Mouse (Mus musculus): ENCODE measurements around the gene Tcam1. TPM values are rescaled to one million over a fixed set of nuclear protein-coding genes. Genes with fewer than 3 reads are reported as not detected.

Gene Tcam1
- total and polyA plus RNA-seq, 3 experiments: 0.10 TPM; not detected in 2

- WGBS: 27% methylated on average over 2 of the region's 2 CpGs
- Histone ChIP-seq H3K36me3 (ENCODE audit: control insufficient read depth, insufficient read depth, low read length) (no peaks in the 10 kb centered on the region), H3K27me3 (ENCODE audit: control insufficient read depth, insufficient read depth, low read length) (no peaks in the 10 kb centered on the region), H3K27ac (no peak overlapping the region), H3K4me3 (no peak overlapping the region), H3K79me2 (replicated peaks; ENCODE audit: control insufficient read depth, insufficient read depth, low read length) (no peaks in the 10 kb centered on the region), H3K4me1 (ENCODE audit: control insufficient read depth, insufficient read depth, low read length) (peaks cover 2% of the 10 kb centered on the region; the same call in 1 of the 2 replicates), H3K9ac (ENCODE audit: low read depth, low read length) (no peak overlapping the region)
- intact Hi-C loops (cut with DNase I): no loop called here
- no peak for DNase-seq
- TF ChIP-seq POLR2A (IDR thresholded peaks at IDR 0.05; ENCODE audit: insufficient read depth, low read depth, low read length): no peak
- TF ChIP-seq CTCF (IDR thresholded peaks at IDR 0.05): no peak
- no peak for TF ChIP-seq EP300 (IDR thresholded peaks at IDR 0.05; ENCODE audit: insufficient read depth, low read depth, low read length)
Observed at GRCm38 (mm10) chr11:106334066-106334465, 57.6 kb downstream of the Tcam1 start.

- WGBS: 84% methylated on average over 5 of the region's 5 CpGs
- no peak overlapping the region for H3K9ac ChIP-seq (ENCODE audit: low read depth, low read length)
- DNase-seq: no peak
- no peaks in the 10 kb centered on the region for H3K27me3 ChIP-seq (ENCODE audit: control insufficient read depth, insufficient read depth, low read length)
- no peak overlapping the region for H3K4me3 ChIP-seq
- H3K36me3 ChIP-seq (ENCODE audit: control insufficient read depth, insufficient read depth, low read length): no peaks in the 10 kb centered on the region
- TF ChIP-seq POLR2A (IDR thresholded peaks at IDR 0.05; ENCODE audit: insufficient read depth, low read depth, low read length) (no peak), CTCF (IDR thresholded peaks at IDR 0.05) (no peak), EP300 (IDR thresholded peaks at IDR 0.05; ENCODE audit: insufficient read depth, low read depth, low read length) (no peak)
- intact Hi-C loops (cut with DNase I): no loop called here
- no peaks in the 10 kb centered on the region for H3K79me2 ChIP-seq (replicated peaks; ENCODE audit: control insufficient read depth, insufficient read depth, low read length)
- no peak overlapping the region for H3K27ac ChIP-seq
- no peaks in the 10 kb centered on the region for H3K4me1 ChIP-seq (ENCODE audit: control insufficient read depth, insufficient read depth, low read length)
Observed at GRCm38 (mm10) chr11:106338029-106338428, 61.6 kb downstream of the Tcam1 start.

Other genes starting within 250 kb of the Tcam1 start
- gene Dcaf7, start 239.8 kb upstream of the Tcam1 start, total RNA-seq (2021): 10 to 100 TPM; 36.5 to 39.2 TPM
- gene Dcaf7, start 239.8 kb upstream of the Tcam1 start, polyA plus RNA-seq (2012; rRNA removed): 28.9 and 48.7 TPM in 2 replicates
- gene Taco1, start 210.6 kb upstream of the Tcam1 start, total RNA-seq (2021): 10 to 100 TPM; 56.4 to 59.6 TPM
- gene Taco1, start 210.6 kb upstream of the Tcam1 start, polyA plus RNA-seq (2012; rRNA removed): 32.8 and 45.3 TPM in 2 replicates
- 10 to 100 TPM; 36.0 to 38.9 TPM for gene Map3k3, start 192.1 kb upstream of the Tcam1 start, total RNA-seq (2021)
- 25.1 and 39.8 TPM in 2 replicates for gene Map3k3, start 192.1 kb upstream of the Tcam1 start, polyA plus RNA-seq (2012; rRNA removed)
- gene Gm10840, start 115.8 kb upstream of the Tcam1 start, total RNA-seq (2021): not detected
- not detected in 2 replicates for gene Gm10840, start 115.8 kb upstream of the Tcam1 start, polyA plus RNA-seq (2012; rRNA removed)
- gene Limd2, start 115.8 kb upstream of the Tcam1 start, total RNA-seq (2021): 1 to 10 TPM; 3.6 to 4.7 TPM
- 10.0 and 11.5 TPM in 2 replicates for gene Limd2, start 115.8 kb upstream of the Tcam1 start, polyA plus RNA-seq (2012; rRNA removed)
- 1 to 10 TPM; 6.2 to 7.0 TPM for gene Strada, start 74.5 kb upstream of the Tcam1 start, total RNA-seq (2021)
- gene Strada, start 74.5 kb upstream of the Tcam1 start, polyA plus RNA-seq (2012; rRNA removed): 16.9 and 21.8 TPM in 2 replicates
- gene Ccdc47, start 60.3 kb upstream of the Tcam1 start, total RNA-seq (2021): 10 to 100 TPM; 78.1 to 82.2 TPM
- gene Ccdc47, start 60.3 kb upstream of the Tcam1 start, polyA plus RNA-seq (2012; rRNA removed): 23.7 and 47.4 TPM in 2 replicates
- 10 to 100 TPM; 23.5 to 27.5 TPM for gene Ddx42, start 59.7 kb upstream of the Tcam1 start, total RNA-seq (2021)
- 6.0 and 11.9 TPM in 2 replicates for gene Ddx42, start 59.7 kb upstream of the Tcam1 start, polyA plus RNA-seq (2012; rRNA removed)
- 10 to 100 TPM; 20.2 to 21.6 TPM for gene Ftsj3, start 20.6 kb upstream of the Tcam1 start, total RNA-seq (2021)
- 10.2 and 15.2 TPM in 2 replicates for gene Ftsj3, start 20.6 kb upstream of the Tcam1 start, polyA plus RNA-seq (2012; rRNA removed)
- gene Psmc5, start 20.5 kb upstream of the Tcam1 start, total RNA-seq (2021): 100 to 1,000 TPM in 1 of 2 experiments, 10 to 100 TPM in 1; 91.8 to 104 TPM
- 54.5 and 83.5 TPM in 2 replicates for gene Psmc5, start 20.5 kb upstream of the Tcam1 start, polyA plus RNA-seq (2012; rRNA removed)
- gene Smarcd2, start 3.7 kb upstream of the Tcam1 start, total RNA-seq (2021): 10 to 100 TPM; 16.6 to 17.2 TPM
- 39.2 and 49.2 TPM in 2 replicates for gene Smarcd2, start 3.7 kb upstream of the Tcam1 start, polyA plus RNA-seq (2012; rRNA removed)
- gene Gh, start 25.2 kb downstream of the Tcam1 start, total RNA-seq (2021): not detected
- not detected in 2 replicates for gene Gh, start 25.2 kb downstream of the Tcam1 start, polyA plus RNA-seq (2012; rRNA removed)
- gene Cd79b, start 38.1 kb downstream of the Tcam1 start, total RNA-seq (2021): 1 to 10 TPM; 1.7 to 3.0 TPM
- 3.4 and 10.1 TPM in 2 replicates for gene Cd79b, start 38.1 kb downstream of the Tcam1 start, polyA plus RNA-seq (2012; rRNA removed)
- 10 to 100 TPM; 22.1 to 22.8 TPM for gene Scn4a, start 76.6 kb downstream of the Tcam1 start, total RNA-seq (2021)
- gene Scn4a, start 76.6 kb downstream of the Tcam1 start, polyA plus RNA-seq (2012; rRNA removed): 11.9 and 20.7 TPM in 2 replicates
- under 1 TPM; 0.37 to 0.48 TPM for gene Prr29, start 88.8 kb downstream of the Tcam1 start, total RNA-seq (2021)
- 7.9 and 10.4 TPM in 2 replicates for gene Prr29, start 88.8 kb downstream of the Tcam1 start, polyA plus RNA-seq (2012; rRNA removed)
- 10 to 100 TPM; 22.0 to 22.4 TPM for gene Icam2, start 111.4 kb downstream of the Tcam1 start, total RNA-seq (2021)
- 46.8 and 60.4 TPM in 2 replicates for gene Icam2, start 111.4 kb downstream of the Tcam1 start, polyA plus RNA-seq (2012; rRNA removed)
- gene Ern1, start 211.2 kb downstream of the Tcam1 start, total RNA-seq (2021): 10 to 100 TPM; 10.2 to 13.9 TPM
- gene Ern1, start 211.2 kb downstream of the Tcam1 start, polyA plus RNA-seq (2012; rRNA removed): 6.4 and 9.8 TPM in 2 replicates